Mouse (Mus musculus) naive thymus-derived CD4-positive, alpha-beta T cell, adult 2 months (primary cell): ENCODE results near the gene Znfx1.

Source experiments
- DNase-seq: peaks from one replicate; pipeline ENCODE4 v3.0.0-alpha.2; 2011; ENCODE audit warnings: low read depth

Znfx1 gene

DNA sequence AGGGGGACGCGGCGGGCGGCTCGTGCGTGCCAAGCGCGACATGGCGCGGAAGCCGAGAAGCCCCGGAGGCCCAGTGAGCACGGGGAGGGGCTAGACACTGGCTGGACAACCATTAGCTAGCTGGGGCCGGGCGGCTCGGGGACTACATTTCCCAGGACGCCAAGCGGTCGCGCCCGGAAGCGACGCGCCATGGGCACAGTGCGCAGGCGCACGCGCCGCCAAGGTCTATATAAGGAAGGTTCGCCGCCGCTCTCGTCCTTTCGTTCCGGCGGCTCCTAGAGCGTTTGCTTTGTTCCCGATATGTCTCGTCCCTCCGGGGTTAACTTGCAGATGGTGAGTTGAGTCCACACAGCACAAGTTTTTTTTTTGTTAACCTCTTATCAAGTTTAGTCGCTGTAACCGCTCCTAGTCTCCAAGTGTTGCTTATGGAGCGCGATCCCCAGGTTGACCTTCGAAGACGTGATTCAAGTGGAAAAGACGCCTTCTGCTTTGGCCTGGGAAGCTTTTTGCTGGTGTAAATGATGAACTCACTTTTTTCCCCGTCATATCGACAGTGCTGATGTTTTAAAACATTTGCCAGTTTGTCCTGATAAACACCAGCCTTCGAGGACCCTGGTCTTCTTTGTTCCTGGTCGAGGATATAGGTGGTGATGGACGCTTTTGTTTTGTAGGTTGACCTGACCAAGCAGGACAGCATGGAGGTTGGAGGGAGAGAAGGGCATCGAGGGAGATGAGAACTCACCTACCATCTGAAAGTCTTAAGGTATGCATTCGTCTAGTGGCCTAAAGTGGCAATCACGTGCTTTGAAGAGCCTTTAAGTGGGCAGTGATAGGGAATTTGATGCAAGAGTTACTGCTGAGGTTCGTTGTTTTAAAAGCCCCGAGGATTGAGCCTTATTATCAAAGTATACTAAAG lies at the start of gene Znfx1:
Gene Znfx1 (minus strand): TSS at position 51 of the 916 bp plus-strand sequence.
- DNase-seq = peak; percentile 98

GRCm38 (mm10) chr2:167112259-167112658 lies 49.4 kb upstream of the Znfx1 start:
- no peak for DNase-seq

GRCm38 (mm10) chr2:167109506-167109905 lies 46.7 kb upstream of the Znfx1 start:
- no peak for DNase-seq

DNA sequence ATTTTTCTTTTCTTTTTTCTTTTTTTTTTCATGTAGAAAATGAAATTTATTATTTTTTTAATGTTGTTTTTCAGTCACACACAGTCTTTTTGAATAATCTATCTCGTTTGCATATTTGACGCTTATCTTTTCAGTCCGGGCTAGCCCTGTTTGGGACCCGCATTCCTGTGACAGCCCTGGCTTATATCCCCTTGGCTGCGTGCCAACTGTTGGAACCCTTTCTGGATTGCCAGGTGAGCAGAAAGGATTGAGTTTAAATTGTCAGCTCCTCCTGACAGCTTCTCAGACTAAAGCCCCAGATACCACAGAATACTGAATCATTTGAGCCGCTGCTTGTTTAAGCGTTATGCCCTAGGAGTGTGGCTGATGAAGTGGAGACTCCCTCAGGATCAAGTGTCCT lies 40.7 kb upstream of the Znfx1 start:
- no peak for DNase-seq

DNA sequence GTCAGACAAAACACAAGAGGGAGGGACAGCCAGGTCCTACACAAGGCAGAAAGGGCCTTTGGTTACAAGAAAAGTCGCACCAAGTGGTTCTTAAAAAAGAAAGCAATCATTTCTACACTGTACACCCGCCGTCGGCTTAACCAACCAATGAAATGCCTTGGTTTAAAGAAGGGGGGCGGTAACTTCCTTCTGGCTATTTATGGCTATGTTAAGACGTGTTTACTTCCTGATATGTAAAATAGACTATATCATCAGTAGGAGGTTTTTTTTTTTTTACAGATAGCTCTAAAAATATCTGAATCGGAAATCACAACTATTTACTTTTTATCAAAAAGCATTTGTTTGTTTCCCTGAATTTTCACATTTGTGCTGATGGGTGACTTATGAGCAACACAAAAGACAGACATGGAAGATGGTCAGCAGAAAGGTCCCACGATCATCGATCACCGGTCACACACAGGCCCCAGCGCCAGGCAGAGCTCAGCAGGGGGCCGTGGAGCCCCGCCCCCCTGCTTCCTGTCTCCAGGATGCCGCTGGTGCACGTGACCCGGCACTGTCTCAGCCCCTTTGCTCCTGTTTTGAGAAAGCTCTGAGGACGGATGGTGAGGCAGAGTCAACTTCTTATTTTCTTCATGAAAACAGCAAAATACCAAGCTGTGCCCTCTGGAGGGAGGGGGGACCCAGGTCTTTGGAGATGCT lies 39.1 kb upstream of the Znfx1 start:
- DNase-seq = peak; percentile 90

DNA sequence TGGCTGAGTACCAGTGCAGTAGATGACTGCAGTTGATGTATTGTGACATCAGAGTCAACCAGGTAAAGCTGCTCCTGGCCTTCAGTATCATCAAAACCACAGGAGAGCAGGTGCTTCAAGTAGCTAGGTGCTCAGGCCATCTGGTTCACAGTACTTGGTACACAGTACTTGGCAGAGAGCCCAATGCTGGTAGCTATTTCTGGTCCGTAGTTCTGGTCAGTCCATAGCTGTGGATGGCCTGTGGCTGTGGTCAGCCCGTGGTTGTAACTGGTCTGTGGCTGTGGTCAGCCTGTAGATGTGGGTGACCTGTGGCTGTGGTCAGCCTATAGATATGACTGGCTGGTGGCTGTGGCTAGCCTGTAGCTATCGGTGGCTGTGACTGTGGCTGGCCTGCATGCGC lies 31.9 kb upstream of the Znfx1 start:
- DNase-seq = no peak

DNA sequence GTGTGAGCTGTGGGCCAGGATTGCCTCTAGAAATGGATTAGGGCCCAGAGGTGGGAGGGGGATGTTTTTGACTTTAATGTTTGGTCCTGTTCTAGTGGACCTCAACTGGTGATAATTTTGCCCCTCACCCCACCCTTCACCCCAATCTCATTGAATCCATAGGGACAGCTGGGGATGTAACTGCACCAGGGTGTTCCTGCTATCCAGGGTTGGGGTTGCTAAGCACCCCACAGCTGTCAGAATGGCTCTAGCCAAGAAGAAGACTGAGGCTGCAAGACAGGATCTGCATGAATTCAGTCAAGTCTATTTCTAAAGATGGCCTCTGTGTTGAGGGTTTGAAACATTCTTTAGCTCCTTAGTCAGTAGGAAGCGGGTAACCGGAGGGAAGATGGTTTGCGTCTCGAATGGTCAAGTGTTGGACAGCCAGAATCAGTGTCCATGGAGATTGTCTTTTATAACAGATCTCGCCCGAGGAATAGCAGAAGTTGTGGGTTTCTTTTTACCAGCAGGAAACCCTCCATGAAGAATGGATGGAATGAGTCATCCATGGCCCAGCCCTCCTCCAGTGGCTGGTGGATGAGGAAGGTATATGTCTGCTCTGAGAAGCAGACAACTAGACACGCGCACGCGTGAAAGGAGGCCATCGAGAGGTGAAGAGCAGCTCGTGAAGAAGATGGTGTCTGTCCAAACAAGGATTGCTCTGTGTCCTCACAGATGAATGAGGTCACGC lies 30.5 kb upstream of the Znfx1 start:
- DNase-seq = no peak

DNA sequence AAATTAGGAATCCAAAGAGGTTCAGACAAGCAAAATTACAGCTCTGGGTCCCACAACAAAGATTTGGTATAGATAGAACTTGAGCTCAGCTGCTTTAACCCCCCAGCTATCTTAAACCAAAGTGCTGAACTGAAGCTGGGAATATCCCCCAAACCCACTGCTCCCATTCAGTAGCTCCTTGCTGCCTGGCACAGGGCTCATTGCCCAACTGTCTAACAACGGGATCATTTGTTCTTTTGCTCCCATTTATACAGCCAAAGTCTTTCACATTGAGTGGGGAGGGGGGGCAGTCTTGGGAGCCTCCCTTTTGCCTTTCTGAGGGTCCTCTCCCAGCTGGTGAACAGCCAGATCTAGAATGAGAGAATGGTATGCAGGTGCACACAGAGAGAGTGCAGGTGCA lies 27.5 kb upstream of the Znfx1 start:
- no peak for DNase-seq

- DNase-seq = no peak
Observed at GRCm38 (mm10) chr2:167086836-167087235, 24.0 kb upstream of the Znfx1 start.

DNA sequence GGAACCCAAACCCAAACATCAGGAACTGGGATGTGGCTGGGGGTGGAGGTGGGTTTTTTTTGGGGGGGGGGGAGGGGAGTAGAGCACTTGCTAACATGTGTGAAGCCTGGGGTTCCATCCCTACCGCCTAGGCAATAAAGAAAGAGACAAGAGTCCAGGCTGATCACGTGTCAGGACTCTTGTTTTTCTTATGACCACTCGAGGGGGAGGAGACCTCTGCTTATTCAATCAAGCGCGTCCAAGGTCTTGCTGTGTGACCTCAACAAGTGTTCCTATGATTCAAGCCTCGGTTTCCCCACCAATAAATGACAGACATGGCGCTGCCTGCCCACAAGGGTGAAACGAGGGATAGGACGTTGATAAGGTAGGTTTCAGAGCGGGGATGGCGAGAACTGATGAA lies 23.3 kb upstream of the Znfx1 start:
- DNase-seq = no peak

- DNase-seq = peak; percentile 57
Observed at GRCm38 (mm10) chr2:167081639-167082038, 18.8 kb upstream of the Znfx1 start.

- no peak for DNase-seq
Observed at GRCm38 (mm10) chr2:167081135-167081534, 18.3 kb upstream of the Znfx1 start.

- no peak for DNase-seq
Observed at GRCm38 (mm10) chr2:167080387-167080786, 17.6 kb upstream of the Znfx1 start.

- no peak for DNase-seq
Observed at GRCm38 (mm10) chr2:167079535-167080257, 16.9 kb upstream of the Znfx1 start.

- DNase-seq = no peak
Observed at GRCm38 (mm10) chr2:167078931-167079495, 16.2 kb upstream of the Znfx1 start.

DNA sequence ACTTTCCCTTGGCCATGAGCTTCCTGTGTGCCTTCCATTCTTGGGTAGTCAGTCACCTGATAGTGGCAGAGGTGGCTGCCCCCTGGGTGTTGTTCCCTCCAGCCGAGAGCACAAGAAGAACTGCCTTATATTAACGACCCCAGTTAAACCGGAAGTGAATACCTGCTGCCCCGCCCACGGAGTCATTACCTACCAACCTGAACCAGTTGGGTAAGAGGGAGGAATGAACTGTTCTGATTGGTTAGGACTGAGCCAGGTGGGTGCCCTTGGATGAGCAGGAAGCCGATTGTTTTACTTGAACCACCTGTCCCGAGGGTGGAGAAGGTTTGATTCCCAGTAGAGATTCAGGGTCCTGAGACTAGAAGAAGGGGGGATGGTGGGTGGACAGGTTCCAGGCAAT lies 15.7 kb upstream of the Znfx1 start:
- no peak for DNase-seq

DNA sequence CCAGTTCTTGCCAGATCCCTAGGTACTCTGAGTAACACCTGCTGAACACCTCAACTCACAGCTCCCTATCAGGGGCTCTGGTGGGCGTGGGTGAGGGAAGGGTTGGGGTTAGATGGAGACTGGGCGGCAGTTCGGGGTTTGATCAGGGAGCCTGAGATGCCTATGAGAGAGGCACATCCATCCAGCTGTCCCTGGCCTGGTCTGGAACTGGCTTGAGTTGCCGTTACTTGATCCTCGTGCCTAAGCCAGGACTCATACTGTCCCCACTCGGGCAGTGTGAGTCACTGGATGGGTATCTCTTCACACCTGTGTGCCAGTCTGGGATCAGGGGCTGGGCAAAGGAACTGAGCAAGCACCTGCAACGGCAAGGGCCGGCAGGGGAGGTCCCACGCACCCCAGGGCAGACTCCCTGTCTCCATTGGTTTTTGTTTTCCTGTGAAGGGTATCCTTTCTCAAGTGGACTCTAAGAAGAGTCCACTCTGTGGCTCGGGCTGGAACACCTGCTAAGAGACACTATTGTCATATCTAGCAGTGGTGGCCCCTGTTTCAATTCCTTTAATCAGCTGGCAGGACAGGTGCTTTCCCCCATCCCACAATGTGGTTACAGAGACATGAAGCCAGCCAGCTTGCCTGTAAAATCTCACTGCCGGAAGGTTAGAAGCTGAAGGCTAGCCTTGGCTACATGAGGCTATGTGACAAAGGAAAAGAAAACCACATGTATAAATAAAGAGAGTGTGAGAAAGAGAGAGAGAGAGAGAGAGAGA lies 14.6 kb upstream of the Znfx1 start:
- DNase-seq = no peak

DNA sequence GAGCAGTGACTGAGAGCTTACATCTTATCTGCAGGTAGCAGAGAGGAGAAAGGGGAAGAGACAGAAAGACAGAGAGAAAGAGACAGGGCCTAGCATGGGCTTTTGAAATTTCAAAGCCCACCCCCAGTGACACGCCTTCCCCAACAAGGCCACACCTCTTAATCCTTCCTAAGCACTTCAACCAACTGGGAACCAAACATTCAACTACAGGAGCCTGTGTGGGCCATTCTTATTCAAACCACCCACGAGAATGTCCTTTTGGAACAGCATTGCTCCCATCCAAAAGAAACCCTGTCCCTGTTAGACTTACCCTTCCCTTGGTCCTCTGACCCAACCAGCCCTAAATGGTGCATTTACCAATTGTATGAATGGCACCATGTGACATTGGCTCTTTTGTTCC lies 13.9 kb upstream of the Znfx1 start:
- DNase-seq = no peak

- DNase-seq = no peak
Observed at GRCm38 (mm10) chr2:167076352-167076751, 13.5 kb upstream of the Znfx1 start.

GRCm38 (mm10) chr2:167074587-167074986 lies 11.8 kb upstream of the Znfx1 start:
- DNase-seq = no peak
